Mouse (Mus musculus) thymus, adult 2 months (tissue): ENCODE data around the gene Fry. TPM values are rescaled to one million over a fixed set of nuclear protein-coding genes. Genes with fewer than 3 reads are reported as not detected.

Experiments
- DNase-seq: peaks from one replicate; pipeline ENCODE4 v3.0.0; 2021
- H3K27ac ChIP-seq: fragments of 200-500 bp; 2 replicates; pipeline ENCODE4 v1.5.1; 2012; ENCODE audit warnings: low read length, control low read depth; ENCODE audit not compliant: control insufficient read depth, insufficient read depth
- H3K27me3 ChIP-seq: fragments of 200-500 bp; 2 replicates; pipeline ENCODE4 v1.6.1; 2012; ENCODE audit warnings: mild to moderate bottlenecking, low read length, moderate library complexity, mixed read lengths; ENCODE audit not compliant: control insufficient read depth, insufficient read depth
- H3K36me3 ChIP-seq: fragments of 200-500 bp; 2 replicates; pipeline ENCODE4 v1.6.1; 2012; ENCODE audit warnings: mild to moderate bottlenecking, low read length, moderate library complexity; ENCODE audit not compliant: control insufficient read depth, insufficient read depth
- H3K4me1 ChIP-seq: fragments of 200-500 bp; replicated peaks from 2 replicates; pipeline ENCODE4 v1.6.1; 2012; ENCODE audit warnings: low read length; ENCODE audit not compliant: control insufficient read depth, insufficient read depth
- H3K4me3 ChIP-seq: fragments of 200-500 bp; 2 replicates; pipeline ENCODE4 v1.5.1; 2012; ENCODE audit warnings: mild to moderate bottlenecking, low read length, control low read depth, moderate library complexity; ENCODE audit not compliant: control insufficient read depth, insufficient read depth
- CTCF ChIP-seq: fragments of 200-500 bp; IDR thresholded peaks from 2 replicates; pipeline ENCODE4 v1.5.1; 2012; ENCODE audit warnings: mild to moderate bottlenecking, control low read depth, low read length, moderate library complexity, borderline replicate concordance; ENCODE audit not compliant: control insufficient read depth, poor library complexity, insufficient read depth; ENCODE audit errors: extremely low read depth
- POLR2A ChIP-seq: fragments of 200-500 bp; IDR thresholded peaks from 2 replicates; pipeline ENCODE4 v1.6.1; 2012; ENCODE audit warnings: mild to moderate bottlenecking, low read length, control low read depth, moderate library complexity; ENCODE audit not compliant: control insufficient read depth, poor library complexity, insufficient read depth; ENCODE audit errors: extremely low read depth
- WGBS: fragments of 180-500 bp; shearing (Covaris S2); methylation state at CpG from one replicate; pipeline ENCODE4 v1.1.7; 2018; 5-methylcytosine and 5-hydroxymethylcytosine counted together
- polyA plus RNA-seq: library from polyadenylated mRNA; depleted of rRNA; stranded (reverse); fragments of >200 nt; gene quantifications from 2 replicates; pipeline ENCODE4 v1.2.3, GENCODE M21; 2012

The Fry gene
- polyA plus RNA-seq, 1 experiment, result 9.8 TPM

DNA sequence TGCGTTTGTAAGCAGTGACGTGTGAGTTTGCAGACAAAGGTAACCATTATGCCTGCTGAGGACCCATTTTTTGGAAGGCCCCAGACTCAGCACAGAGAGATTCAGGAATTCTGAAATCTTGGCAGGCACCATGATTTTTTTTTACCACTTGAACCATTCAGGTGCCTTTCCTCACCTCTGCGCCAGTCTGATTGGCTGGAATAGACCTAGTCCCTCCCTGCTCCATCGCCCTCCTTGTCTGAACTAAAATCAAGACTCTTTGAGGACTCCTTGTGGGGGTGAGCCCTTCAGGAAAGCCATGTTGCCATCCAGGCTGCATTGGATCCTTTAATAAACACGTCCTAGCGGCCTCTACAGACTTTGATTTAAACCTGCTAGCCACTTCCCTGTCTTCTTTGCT, 103.4 kb downstream of the Fry start:
- no peak overlapping the region for H3K4me3 ChIP-seq
- H3K4me1 ChIP-seq, result no peaks in the 10 kb centered on the region
- TF ChIP-seq POLR2A, result no peak
- no peak for TF ChIP-seq CTCF
- no peaks in the 10 kb centered on the region for H3K27me3 ChIP-seq
- no peak for DNase-seq
- H3K27ac ChIP-seq, result no peak overlapping the region
- WGBS, result 97% methylated on average over 6 of the region's 6 CpGs
- no peaks in the 10 kb centered on the region for H3K36me3 ChIP-seq

DNA sequence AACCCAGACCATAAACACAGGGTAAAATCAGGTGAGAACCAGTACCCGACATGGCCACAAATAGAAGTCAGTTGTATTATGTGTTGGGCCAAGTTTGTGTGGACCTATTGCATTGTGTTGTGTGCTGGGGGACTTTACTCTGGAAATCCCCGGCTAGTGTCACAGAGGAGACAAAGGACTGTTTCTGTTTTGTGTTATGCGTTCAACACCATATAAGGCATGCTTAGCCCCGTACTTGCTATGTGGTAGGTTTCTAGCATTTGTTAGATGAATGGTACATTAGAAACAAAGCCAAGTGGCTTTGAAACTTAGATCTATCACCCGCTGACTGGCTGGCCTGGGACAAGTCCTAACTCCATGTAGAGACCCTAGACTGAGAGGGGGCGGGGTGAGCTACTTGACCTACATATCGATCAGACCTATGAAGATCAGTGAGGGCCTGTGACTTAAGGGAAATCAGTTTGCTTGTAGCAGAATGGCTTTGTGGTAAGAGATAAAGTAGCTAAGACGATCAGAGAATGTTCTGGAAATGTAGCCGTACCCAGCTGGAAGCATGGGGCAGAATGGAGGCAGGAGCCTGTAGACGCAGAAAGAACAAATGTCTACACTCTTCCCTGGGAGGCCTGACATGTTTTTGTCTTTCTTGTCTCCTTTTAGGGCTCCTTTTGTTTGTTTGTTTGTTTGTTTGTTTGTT, 105.2 kb downstream of the Fry start:
- no peak for DNase-seq

DNA sequence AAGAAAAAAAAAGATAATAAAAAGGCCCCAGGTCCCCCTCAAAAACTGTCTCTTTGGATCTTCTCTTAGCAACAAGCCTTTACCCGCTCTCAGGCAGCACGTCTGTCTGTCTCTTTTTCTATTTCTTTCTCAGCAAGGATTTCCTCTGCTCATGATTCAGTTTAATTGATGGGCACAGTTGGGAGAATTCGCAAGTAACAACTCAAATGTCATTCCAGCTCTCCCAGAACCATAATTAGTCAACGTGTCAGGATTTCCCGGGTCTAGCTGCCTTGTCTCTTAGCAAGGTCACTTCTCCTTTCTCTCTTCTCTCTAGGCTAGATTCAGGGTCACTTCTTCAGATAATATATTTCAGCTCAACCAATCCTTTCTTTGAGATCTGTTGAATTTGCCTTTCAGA, 110.6 kb downstream of the Fry start:
- Histone ChIP-seq H3K4me1 (no peaks in the 10 kb centered on the region), H3K36me3 (no peaks in the 10 kb centered on the region), H3K27ac (no peak overlapping the region), H3K27me3 (no peaks in the 10 kb centered on the region), H3K4me3 (no peak overlapping the region)
- TF ChIP-seq CTCF, result no peak
- TF ChIP-seq POLR2A, result no peak
- DNase-seq, result no peak
- 85% methylated on average over 5 of the region's 5 CpGs for WGBS

More for the DNA sequence above, 105.2 kb downstream of the Fry start:
- H3K4me3 ChIP-seq, result no peak overlapping the region
- no peaks in the 10 kb centered on the region for H3K4me1 ChIP-seq
- 92% methylated on average over 10 of the region's 10 CpGs for WGBS
- H3K27ac ChIP-seq, result peak overlapping the region; percentile 13; the same call in 1 of the 2 replicates
- H3K27me3 ChIP-seq, result no peaks in the 10 kb centered on the region
- TF ChIP-seq CTCF (no peak), POLR2A (no peak)
- H3K36me3 ChIP-seq, result no peaks in the 10 kb centered on the region

DNA sequence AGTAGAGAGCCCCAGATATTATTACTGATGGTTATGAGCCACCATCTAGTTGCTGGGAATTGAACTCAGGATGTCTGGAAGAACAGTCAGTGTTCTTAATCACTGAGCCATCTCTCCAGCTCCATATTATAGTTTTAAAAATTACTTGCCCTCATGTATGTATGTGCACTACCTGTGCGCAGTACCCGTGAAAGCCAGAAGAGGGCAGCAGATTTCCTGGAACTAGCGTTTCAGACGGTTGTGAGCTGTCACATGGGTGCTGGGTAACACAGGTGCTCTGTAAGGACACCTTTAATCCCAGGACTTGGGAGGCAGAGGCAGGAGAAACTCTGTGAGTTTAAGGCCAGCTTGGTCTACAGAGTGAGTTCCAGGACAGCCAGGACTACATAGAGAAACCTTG, 111.3 kb downstream of the Fry start:
- 95% methylated on average over 4 of the region's 4 CpGs for WGBS
- Histone ChIP-seq H3K27me3 (no peaks in the 10 kb centered on the region), H3K27ac (no peak overlapping the region), H3K36me3 (no peaks in the 10 kb centered on the region), H3K4me3 (no peak overlapping the region), H3K4me1 (no peaks in the 10 kb centered on the region)
- DNase-seq, result no peak
- TF ChIP-seq POLR2A (no peak), CTCF (peak; percentile 19; the same call in 1 of the 2 replicates)

DNA sequence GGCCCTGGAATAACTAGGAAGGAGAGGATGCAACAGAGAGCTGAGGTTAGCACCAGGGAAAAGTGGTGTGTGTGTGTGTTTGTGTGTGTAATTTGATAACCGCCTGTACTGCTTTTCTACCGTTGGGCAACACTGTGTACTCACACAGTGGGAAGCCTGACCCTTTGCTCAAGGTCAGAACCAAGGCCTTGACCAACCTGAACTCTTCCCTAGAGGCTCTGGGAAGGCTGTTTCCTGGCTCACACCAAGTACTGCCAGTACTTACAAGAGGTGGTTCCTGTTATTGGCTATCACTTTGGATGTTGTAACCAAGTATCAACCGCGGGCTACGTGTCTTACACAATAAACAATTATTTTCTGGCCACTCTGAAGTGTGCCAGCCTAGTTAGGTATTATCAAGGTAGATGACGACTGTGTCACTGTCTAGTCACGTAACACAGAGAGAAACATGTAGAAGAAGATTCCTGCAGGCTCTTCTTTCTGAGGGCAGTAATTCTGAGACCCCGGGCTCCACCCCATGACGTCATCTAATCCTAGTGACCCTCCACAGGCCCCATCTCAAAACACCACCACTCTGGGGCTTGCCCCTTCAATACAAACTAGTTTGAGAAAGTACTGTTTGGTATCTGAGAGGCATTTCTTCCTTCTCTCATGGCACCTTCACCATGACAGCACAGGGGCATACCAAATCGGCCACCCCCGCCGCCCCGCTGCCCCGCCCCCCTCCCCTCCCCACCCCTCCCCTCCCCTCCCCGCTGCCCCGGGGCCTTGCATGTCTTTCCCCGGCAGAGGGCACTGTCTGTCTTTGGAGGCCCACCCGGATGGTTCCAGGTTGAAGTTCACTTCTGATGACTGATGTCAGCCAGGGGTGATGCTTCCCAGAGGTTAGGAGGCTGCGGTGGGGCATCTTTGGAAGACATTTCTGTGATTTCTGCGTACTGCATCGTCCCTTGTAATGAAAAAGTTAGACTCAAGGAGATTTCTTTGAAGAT, 114.0 kb downstream of the Fry start:
- H3K4me1 ChIP-seq, result no peaks in the 10 kb centered on the region
- no peaks in the 10 kb centered on the region for H3K27me3 ChIP-seq
- H3K36me3 ChIP-seq, result no peaks in the 10 kb centered on the region
- TF ChIP-seq POLR2A (no peak), CTCF (peak; percentile 34; the same call in 1 of the 2 replicates)
- no peak overlapping the region for H3K4me3 ChIP-seq
- peak; percentile 14 for DNase-seq
- H3K27ac ChIP-seq, result no peak overlapping the region
- WGBS, result 53% methylated on average over 19 of the region's 21 CpGs

DNA sequence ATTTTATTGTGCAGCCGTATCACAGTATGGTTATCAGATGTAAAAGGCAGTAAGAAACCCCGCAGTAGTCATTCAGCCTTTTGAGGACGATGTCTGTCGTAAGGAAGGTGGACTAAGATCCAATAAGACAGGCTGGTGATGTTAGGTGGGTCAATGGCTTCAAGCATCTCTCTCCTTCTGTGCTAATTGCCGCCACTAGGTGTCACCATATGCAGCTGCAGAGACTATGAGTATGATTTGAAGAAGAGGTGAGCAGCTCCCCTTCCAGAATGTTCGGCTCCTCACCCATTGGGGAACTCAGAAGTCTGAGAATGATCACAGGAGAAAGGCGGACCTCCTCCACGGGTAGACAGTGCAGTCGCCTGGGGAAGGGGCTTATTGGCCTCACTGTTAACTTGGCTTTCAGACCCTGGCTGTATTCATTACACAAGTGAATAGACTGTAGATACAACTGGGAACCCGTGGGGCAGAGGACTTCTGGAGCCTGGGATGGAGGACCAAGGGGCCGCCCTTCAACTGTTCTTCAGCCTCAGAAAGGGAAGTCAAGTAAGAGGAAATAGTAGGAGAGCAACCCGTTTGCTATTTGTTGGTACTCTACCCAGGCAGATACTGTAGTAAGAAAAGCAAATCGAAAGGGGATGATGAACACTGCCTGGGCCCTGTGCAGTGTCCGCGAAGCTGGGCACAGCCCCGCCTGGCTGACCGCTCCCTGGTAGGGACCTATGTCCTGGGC, 114.9 kb downstream of the Fry start:
- Histone ChIP-seq H3K27me3 (no peaks in the 10 kb centered on the region), H3K27ac (no peak overlapping the region), H3K36me3 (no peaks in the 10 kb centered on the region), H3K4me1 (no peaks in the 10 kb centered on the region), H3K4me3 (no peak overlapping the region)
- TF ChIP-seq POLR2A, result no peak
- no peak for TF ChIP-seq CTCF
- DNase-seq, result peak; percentile 56
- 44% methylated on average over 17 of the region's 17 CpGs for WGBS
